Comparison of ENCODE assay signal across 9 mouse cellular contexts in genomic region chr15:101056225-101056624, GRCm38 (mm10). TPM values are rescaled to one million over a fixed set of nuclear protein-coding genes. Genes with fewer than 3 reads are reported as not detected.
DNase-seq lines count a peak whose midpoint lies in the region; ATAC-seq and TF ChIP-seq lines count a peak whose summit lies in the region.
"Had no signal": no experiment of that assay in that cellular context is flagged by ENCODE, and none has a peak within 500 bp of the region (broad histone marks: within the 10 kb centered on the region; RNA-seq: fewer than 3 reads in every experiment).

No protein-coding gene starts in this region.

- no peaks in the 10 kb centered on the region for H3K9me3 ChIP-seq in heart, embryonic 16.5 days (replicated peaks; ENCODE audit: control insufficient read depth, low read length)

- no peak for TF ChIP-seq POLR2A in brain, embryonic 14.5 days (IDR thresholded peaks at IDR 0.05; ENCODE audit: borderline replicate concordance, extremely low read depth, insufficient read depth, insufficient read length, poor library complexity, severe bottlenecking)

- no peak overlapping the region for H3K4me3 ChIP-seq in heart, embryonic 16.5 days (ENCODE audit: low read length)

- peak; percentile 72 for TF ChIP-seq CTCF in brain, embryonic 14.5 days (IDR thresholded peaks at IDR 0.05; ENCODE audit: borderline replicate concordance, extremely low read depth, insufficient read depth, insufficient read length)

- WGBS in heart, embryonic 16.5 days, result 41% methylated on average over 10 of the region's 10 CpGs

- H3K36me3 ChIP-seq in heart, embryonic 16.5 days (ENCODE audit: control insufficient read depth, insufficient read depth), result no peaks in the 10 kb centered on the region

- H3K4me1 ChIP-seq in heart, embryonic 16.5 days (ENCODE audit: control insufficient read depth, insufficient read depth, low read length), result peaks cover 3% of the 10 kb centered on the region; the same call in 1 of the 2 replicates

- H3K27me3 ChIP-seq in heart, embryonic 16.5 days (ENCODE audit: control insufficient read depth, insufficient read depth, low read length), result peaks cover 49% of the 10 kb centered on the region

- no peak overlapping the region for H3K9ac ChIP-seq in heart, embryonic 16.5 days (ENCODE audit: low read length)

- peak; percentile 63 for ATAC-seq in heart, embryonic 16.5 days (replicated peaks; ENCODE audit: extremely low read depth, insufficient read depth, low FRiP score)

- H3K27ac ChIP-seq in heart, embryonic 16.5 days (ENCODE audit: low read length), result no peak overlapping the region

- peak; percentile 49 for DNase-seq in left cerebral cortex, adult 11 months (ENCODE audit: low spot score)
- no peak for DNase-seq in left cerebral cortex, adult 8-10 months (ENCODE audit: low spot score in 2 of 2)
- DNase-seq in brain, embryonic 14.5 days (ENCODE audit: low read depth), result peak; percentile 78
- peak; percentile 68 for DNase-seq in kidney, postnatal 14 days
- peak; percentile 65 for DNase-seq in lung, postnatal 14 days
- peak; percentile 38 for DNase-seq in right cerebral cortex, postnatal 25 days
- no peak for DNase-seq in gastrocnemius, postnatal 10 days

- no peak overlapping the region for H3K4me2 ChIP-seq in heart, embryonic 16.5 days (ENCODE audit: low read depth, low read length)

RNA-seq across cellular contexts. Expression of gene Gm47841, which starts 9.0 kb away (rescaled TPM):
- total RNA-seq in left cerebral cortex, adult 8-10 months (2022), result not detected
- polyA plus RNA-seq in brain, embryonic 14.5 days (2012; rRNA removed), result not detected in 2 replicates
- not detected in 2 replicates for polyA plus RNA-seq in heart, embryonic 16.5 days (2015; fragmentation: Nextera tagmentation; extraction: Ambion mirVana)
- total RNA-seq in gastrocnemius, postnatal 10 days (2021), result not detected
- total RNA-seq: left cerebral cortex, postnatal 25 days had no signal

RNA-seq across cellular contexts. Expression of gene Fignl2, which starts 22.1 kb away (rescaled TPM):
- 1 to 10 TPM; 1.5 to 1.8 (median 1.6) TPM for total RNA-seq in left cerebral cortex, adult 8-10 months (2022)
- 1.5 and 2.1 TPM in 2 replicates for polyA plus RNA-seq in brain, embryonic 14.5 days (2012; rRNA removed)
- polyA plus RNA-seq in heart, embryonic 16.5 days (2015; fragmentation: Nextera tagmentation; extraction: Ambion mirVana), result 0.10 and 0.12 TPM in 2 replicates
- total RNA-seq in gastrocnemius, postnatal 10 days (2021), result 1 to 10 TPM; 1.9 to 3.4 TPM

RNA-seq across cellular contexts. Expression of gene Ankrd33, which starts 59.3 kb away (rescaled TPM):
- under 1 TPM in 1 of 4 experiments, not detected in 3; 0.34 TPM for total RNA-seq in left cerebral cortex, adult 8-10 months (2022)
- polyA plus RNA-seq in brain, embryonic 14.5 days (2012; rRNA removed), result not detected in 2 replicates
- not detected in 2 replicates for polyA plus RNA-seq in heart, embryonic 16.5 days (2015; fragmentation: Nextera tagmentation; extraction: Ambion mirVana)
- not detected for total RNA-seq in gastrocnemius, postnatal 10 days (2021)
- total RNA-seq: left cerebral cortex, postnatal 25 days had no signal

Comparison
In these comparisons a context has a peak if more than half of its experiments do, and no peak if none do; other contexts are left out.
1. DNase-seq: peak in left cerebral cortex, adult 11 months (single experiment), brain, embryonic 14.5 days (single experiment), kidney, postnatal 14 days (single experiment), lung, postnatal 14 days (single experiment) and right cerebral cortex, postnatal 25 days (single experiment); none in left cerebral cortex, adult 8-10 months (0 of 2) and gastrocnemius, postnatal 10 days (single experiment).